Mouse (Mus musculus): ENCODE measurements around the gene Tmem120b. TPM values are rescaled to one million over a fixed set of nuclear protein-coding genes. Genes with fewer than 3 reads are reported as not detected.

Gene Tmem120b
- polyA plus RNA-seq (2015; fragmentation: Nextera tagmentation; extraction: Ambion mirVana): 25.1 and 26.1 TPM in 2 replicates

GRCm38 (mm10) chr5:123068115-123068514, at the start of gene Tmem120b:
TSS of gene Tmem120b (plus strand) at chr5:123068415.
- Histone ChIP-seq H3K9ac (ENCODE audit: low read depth, low read length) (no peak within 1 kb of the TSS), H3K4me1 (ENCODE audit: control insufficient read depth, low read depth, low read length) (peaks cover 6% of the 10 kb centered on the region), H3K4me3 (ENCODE audit: low read depth, low read length) (no peak within 1 kb of the TSS), H3K9me3 (replicated peaks; ENCODE audit: control insufficient read depth, low read length) (no peaks in the 10 kb centered on the region), H3K36me3 (ENCODE audit: control insufficient read depth, insufficient read depth) (no peaks in the 10 kb centered on the region), H3K4me2 (ENCODE audit: low read depth, low read length) (no peak within 1 kb of the TSS), H3K27ac (ENCODE audit: low read length) (peak within 1 kb of the TSS; percentile 3; the same call in 1 of the 2 replicates), H3K27me3 (ENCODE audit: control insufficient read depth, insufficient read depth, low read depth, low read length) (no peaks in the 10 kb centered on the region)
- ATAC-seq (ENCODE audit: low read depth): no peak
- 81% methylated on average over 12 of the region's 12 CpGs for WGBS (ENCODE audit: insufficient replicate concordance)

GRCm38 (mm10) chr5:123019336-123020016, 48.7 kb upstream of the Tmem120b start:
- ATAC-seq (ENCODE audit: low read depth): no peak
- H3K36me3 ChIP-seq (ENCODE audit: control insufficient read depth, insufficient read depth): no peaks in the 10 kb centered on the region
- no peaks in the 10 kb centered on the region; the same call in 1 of the 2 replicates for H3K27me3 ChIP-seq (ENCODE audit: control insufficient read depth, insufficient read depth, low read depth, low read length)
- H3K4me3 ChIP-seq (ENCODE audit: low read depth, low read length): no peak overlapping the region
- H3K9ac ChIP-seq (ENCODE audit: low read depth, low read length): no peak overlapping the region
- 25% methylated on average over 10 of the region's 10 CpGs for WGBS (ENCODE audit: insufficient replicate concordance)
- peak overlapping the region; percentile 56 for H3K27ac ChIP-seq (ENCODE audit: low read length)
- peak overlapping the region; percentile 30 for H3K4me2 ChIP-seq (ENCODE audit: low read depth, low read length)
- H3K9me3 ChIP-seq (replicated peaks; ENCODE audit: control insufficient read depth, low read length): no peaks in the 10 kb centered on the region
- peaks cover 37% of the 10 kb centered on the region for H3K4me1 ChIP-seq (ENCODE audit: control insufficient read depth, low read depth, low read length)

GRCm38 (mm10) chr5:123020426-123020825, 47.8 kb upstream of the Tmem120b start:
- Histone ChIP-seq H3K4me1 (ENCODE audit: control insufficient read depth, low read depth, low read length) (peaks cover 34% of the 10 kb centered on the region), H3K9ac (ENCODE audit: low read depth, low read length) (no peak overlapping the region), H3K36me3 (ENCODE audit: control insufficient read depth, insufficient read depth) (no peaks in the 10 kb centered on the region), H3K4me2 (ENCODE audit: low read depth, low read length) (no peak overlapping the region), H3K27me3 (ENCODE audit: control insufficient read depth, insufficient read depth, low read depth, low read length) (no peaks in the 10 kb centered on the region; the same call in 1 of the 2 replicates), H3K27ac (ENCODE audit: low read length) (no peak overlapping the region), H3K4me3 (ENCODE audit: low read depth, low read length) (no peak overlapping the region), H3K9me3 (replicated peaks; ENCODE audit: control insufficient read depth, low read length) (no peaks in the 10 kb centered on the region)
- WGBS (ENCODE audit: insufficient replicate concordance): 59% methylated on average over 5 of the region's 5 CpGs
- no peak for ATAC-seq (ENCODE audit: low read depth)

GRCm38 (mm10) chr5:123021438-123021837, 46.8 kb upstream of the Tmem120b start:
- Histone ChIP-seq H3K9ac (ENCODE audit: low read depth, low read length) (no peak overlapping the region), H3K9me3 (replicated peaks; ENCODE audit: control insufficient read depth, low read length) (no peaks in the 10 kb centered on the region), H3K4me2 (ENCODE audit: low read depth, low read length) (no peak overlapping the region), H3K27ac (ENCODE audit: low read length) (no peak overlapping the region), H3K36me3 (ENCODE audit: control insufficient read depth, insufficient read depth) (no peaks in the 10 kb centered on the region), H3K4me1 (ENCODE audit: control insufficient read depth, low read depth, low read length) (peaks cover 25% of the 10 kb centered on the region), H3K4me3 (ENCODE audit: low read depth, low read length) (no peak overlapping the region), H3K27me3 (ENCODE audit: control insufficient read depth, insufficient read depth, low read depth, low read length) (no peaks in the 10 kb centered on the region)
- ATAC-seq (ENCODE audit: low read depth): no peak
- WGBS (ENCODE audit: insufficient replicate concordance): 63% methylated on average over 7 of the region's 7 CpGs

GRCm38 (mm10) chr5:123023049-123023448, 45.2 kb upstream of the Tmem120b start:
- 57% methylated on average over 6 of the region's 6 CpGs for WGBS (ENCODE audit: insufficient replicate concordance)
- H3K36me3 ChIP-seq (ENCODE audit: control insufficient read depth, insufficient read depth): no peaks in the 10 kb centered on the region
- H3K27ac ChIP-seq (ENCODE audit: low read length): no peak overlapping the region
- no peak for ATAC-seq (ENCODE audit: low read depth)
- no peaks in the 10 kb centered on the region for H3K27me3 ChIP-seq (ENCODE audit: control insufficient read depth, insufficient read depth, low read depth, low read length)
- peaks cover 18% of the 10 kb centered on the region for H3K4me1 ChIP-seq (ENCODE audit: control insufficient read depth, low read depth, low read length)
- no peak overlapping the region for H3K9ac ChIP-seq (ENCODE audit: low read depth, low read length)
- H3K4me3 ChIP-seq (ENCODE audit: low read depth, low read length): no peak overlapping the region
- no peaks in the 10 kb centered on the region for H3K9me3 ChIP-seq (replicated peaks; ENCODE audit: control insufficient read depth, low read length)
- no peak overlapping the region for H3K4me2 ChIP-seq (ENCODE audit: low read depth, low read length)

GRCm38 (mm10) chr5:123024312-123024711, 43.9 kb upstream of the Tmem120b start:
- Histone ChIP-seq H3K27me3 (ENCODE audit: control insufficient read depth, insufficient read depth, low read depth, low read length) (no peaks in the 10 kb centered on the region), H3K4me2 (ENCODE audit: low read depth, low read length) (no peak overlapping the region), H3K9ac (ENCODE audit: low read depth, low read length) (no peak overlapping the region), H3K4me1 (ENCODE audit: control insufficient read depth, low read depth, low read length) (peaks cover 12% of the 10 kb centered on the region), H3K36me3 (ENCODE audit: control insufficient read depth, insufficient read depth) (peaks cover 2% of the 10 kb centered on the region), H3K27ac (ENCODE audit: low read length) (peak overlapping the region; percentile 58; the same call in 1 of the 2 replicates), H3K4me3 (ENCODE audit: low read depth, low read length) (no peak overlapping the region), H3K9me3 (replicated peaks; ENCODE audit: control insufficient read depth, low read length) (no peaks in the 10 kb centered on the region)
- WGBS (ENCODE audit: insufficient replicate concordance): 67% methylated on average over 6 of the region's 6 CpGs
- ATAC-seq (ENCODE audit: low read depth): peak; percentile 23; the same call in 1 of the 2 replicates

- Histone ChIP-seq H3K27me3 (ENCODE audit: control insufficient read depth, insufficient read depth, low read depth, low read length) (no peaks in the 10 kb centered on the region), H3K4me3 (ENCODE audit: low read depth, low read length) (no peak overlapping the region), H3K9ac (ENCODE audit: low read depth, low read length) (no peak overlapping the region), H3K4me1 (ENCODE audit: control insufficient read depth, low read depth, low read length) (peaks cover 6% of the 10 kb centered on the region), H3K4me2 (ENCODE audit: low read depth, low read length) (peak overlapping the region; percentile 22; the same call in 1 of the 2 replicates), H3K27ac (ENCODE audit: low read length) (peak overlapping the region; percentile 58), H3K36me3 (ENCODE audit: control insufficient read depth, insufficient read depth) (peaks cover 4% of the 10 kb centered on the region), H3K9me3 (replicated peaks; ENCODE audit: control insufficient read depth, low read length) (no peaks in the 10 kb centered on the region)
- WGBS (ENCODE audit: insufficient replicate concordance): 24% methylated on average over 9 of the region's 9 CpGs
- 0 out of 2 replicates have a peak, but pooled peaks have one; percentile 36 for ATAC-seq (ENCODE audit: low read depth)
These were observed 43.1 kb upstream of the Tmem120b start for GRCm38 (mm10) chr5:123024965-123025573.

GRCm38 (mm10) chr5:123026414-123026813, 41.8 kb upstream of the Tmem120b start:
- peaks cover 6% of the 10 kb centered on the region for H3K4me1 ChIP-seq (ENCODE audit: control insufficient read depth, low read depth, low read length)
- no peak overlapping the region for H3K27ac ChIP-seq (ENCODE audit: low read length)
- WGBS (ENCODE audit: insufficient replicate concordance): 60% methylated on average over 6 of the region's 6 CpGs
- no peak for ATAC-seq (ENCODE audit: low read depth)
- H3K4me3 ChIP-seq (ENCODE audit: low read depth, low read length): no peak overlapping the region
- H3K9me3 ChIP-seq (replicated peaks; ENCODE audit: control insufficient read depth, low read length): no peaks in the 10 kb centered on the region
- H3K4me2 ChIP-seq (ENCODE audit: low read depth, low read length): no peak overlapping the region
- no peaks in the 10 kb centered on the region for H3K27me3 ChIP-seq (ENCODE audit: control insufficient read depth, insufficient read depth, low read depth, low read length)
- peaks cover 4% of the 10 kb centered on the region for H3K36me3 ChIP-seq (ENCODE audit: control insufficient read depth, insufficient read depth)
- no peak overlapping the region for H3K9ac ChIP-seq (ENCODE audit: low read depth, low read length)

- Histone ChIP-seq H3K9me3 (replicated peaks; ENCODE audit: control insufficient read depth, low read length) (no peaks in the 10 kb centered on the region), H3K27ac (ENCODE audit: low read length) (no peak overlapping the region), H3K36me3 (ENCODE audit: control insufficient read depth, insufficient read depth) (peaks cover 4% of the 10 kb centered on the region), H3K4me1 (ENCODE audit: control insufficient read depth, low read depth, low read length) (peaks cover 6% of the 10 kb centered on the region), H3K4me3 (ENCODE audit: low read depth, low read length) (no peak overlapping the region), H3K27me3 (ENCODE audit: control insufficient read depth, insufficient read depth, low read depth, low read length) (no peaks in the 10 kb centered on the region), H3K9ac (ENCODE audit: low read depth, low read length) (no peak overlapping the region), H3K4me2 (ENCODE audit: low read depth, low read length) (no peak overlapping the region)
- 34% methylated on average over 6 of the region's 6 CpGs for WGBS (ENCODE audit: insufficient replicate concordance)
- ATAC-seq (ENCODE audit: low read depth): no peak
These were observed 40.8 kb upstream of the Tmem120b start for GRCm38 (mm10) chr5:123027436-123027835.
